Mouse (Mus musculus) right cerebral cortex, postnatal 4 days (tissue): Measurements from ENCODE around the gene Cap1.

Experiments
- DNase-seq: peaks from one replicate; pipeline ENCODE4 v3.0.0-alpha.2; 2022

Cap1 gene

GRCm38 (mm10) chr4:122886579-122887254, 861 bp upstream of the Cap1 start:
- peak; percentile 21 for DNase-seq

GRCm38 (mm10) chr4:122884481-122885340, 1.1 kb downstream of the Cap1 start:
- DNase-seq: no peak

- DNase-seq: no peak
Measured at GRCm38 (mm10) chr4:122884051-122884450, 1.8 kb downstream of the Cap1 start.

GRCm38 (mm10) chr4:122883294-122883693, 2.6 kb downstream of the Cap1 start:
- DNase-seq: no peak

- no peak for DNase-seq
Measured at GRCm38 (mm10) chr4:122882544-122882943, 3.3 kb downstream of the Cap1 start.

GRCm38 (mm10) chr4:122878333-122879070, 7.4 kb downstream of the Cap1 start:
- DNase-seq: no peak

GRCm38 (mm10) chr4:122873512-122873911, 12.3 kb downstream of the Cap1 start:
- no peak for DNase-seq

GRCm38 (mm10) chr4:122873003-122873402, 12.9 kb downstream of the Cap1 start:
- DNase-seq: no peak

- no peak for DNase-seq
Measured at GRCm38 (mm10) chr4:122871989-122872388, 13.9 kb downstream of the Cap1 start.

- no peak for DNase-seq
Measured at GRCm38 (mm10) chr4:122871269-122871668, 14.6 kb downstream of the Cap1 start.

GRCm38 (mm10) chr4:122870741-122871140, 15.1 kb downstream of the Cap1 start:
- no peak for DNase-seq

- peak; percentile 47 for DNase-seq
Measured at GRCm38 (mm10) chr4:122870027-122870426, 15.8 kb downstream of the Cap1 start.

- DNase-seq: no peak
Measured at GRCm38 (mm10) chr4:122868041-122868440, 17.8 kb downstream of the Cap1 start.

GRCm38 (mm10) chr4:122861836-122862235, 24.0 kb downstream of the Cap1 start:
- DNase-seq: no peak

- DNase-seq: no peak
Measured at GRCm38 (mm10) chr4:122859096-122859674, 26.7 kb downstream of the Cap1 start.

- no peak for DNase-seq
Measured at GRCm38 (mm10) chr4:122857909-122858308, 27.9 kb downstream of the Cap1 start.

GRCm38 (mm10) chr4:122854770-122855169, 31.1 kb downstream of the Cap1 start:
- DNase-seq: no peak

- no peak for DNase-seq
Measured at GRCm38 (mm10) chr4:122853691-122854090, 32.2 kb downstream of the Cap1 start.

GRCm38 (mm10) chr4:122851535-122851934, 34.3 kb downstream of the Cap1 start:
- no peak for DNase-seq

GRCm38 (mm10) chr4:122848150-122848621, 37.7 kb downstream of the Cap1 start:
- no peak for DNase-seq

GRCm38 (mm10) chr4:122838416-122838815, 47.4 kb downstream of the Cap1 start:
- DNase-seq: no peak

GRCm38 (mm10) chr4:122837994-122838393, 47.9 kb downstream of the Cap1 start:
- DNase-seq: no peak

- DNase-seq: no peak
Measured at GRCm38 (mm10) chr4:122837180-122837730, 48.6 kb downstream of the Cap1 start.
